Mouse (Mus musculus): Measurements from ENCODE around the gene Hist1h2ab.

DNA sequence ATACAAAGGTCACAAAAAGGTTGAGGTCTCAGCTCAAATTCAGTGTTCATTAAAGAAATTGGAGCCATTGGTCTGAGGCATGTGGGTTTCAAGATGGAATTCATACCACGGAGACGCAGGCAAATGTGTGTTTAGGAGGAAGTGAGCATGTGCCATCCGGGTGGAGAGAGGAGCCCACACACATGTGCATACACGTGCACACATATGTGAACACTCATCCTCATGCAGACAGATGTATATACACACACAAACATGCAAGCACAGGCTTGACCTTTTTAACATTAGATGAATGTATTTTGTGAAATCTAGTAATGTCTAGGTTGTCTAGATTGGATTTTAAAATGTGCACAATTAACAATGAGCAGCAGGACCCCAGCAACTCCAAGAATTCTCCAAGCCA lies 48.7 kb upstream of the Hist1h2ab start:
- no peak for TF ChIP-seq CTCF (conservative IDR thresholded peaks at IDR 0.05; ENCODE audit: low read length)
- no peak for TF ChIP-seq NANOG (IDR thresholded peaks at IDR 0.05; ENCODE audit: borderline replicate concordance, low read length)
- TF ChIP-seq POU5F1 (IDR thresholded peaks at IDR 0.05; ENCODE audit: borderline replicate concordance, low read length) = no peak

All from E14TG2a.4 (cell line).